Mouse (Mus musculus) ovary, postnatal 14 days (tissue): ENCODE results near the gene Msmo1.
A peak's percentile ranks its signal among the peaks of the same experiment; 100 is the strongest.

ENCODE experiments used
- DNase-seq: peaks from one replicate; pipeline ENCODE4 v3.0.0; 2022; ENCODE audit warnings: low spot score

Msmo1 gene

GRCm38 (mm10) chr8:64733271-64733943 is at the start of gene Msmo1:
Gene Msmo1, minus strand, starts transcription at chr8:64733792.
- DNase-seq: peak; percentile 86

- DNase-seq: no peak
Observed at GRCm38 (mm10) chr8:64781947-64782346, 48.4 kb upstream of the Msmo1 start.

GRCm38 (mm10) chr8:64777925-64778324 is 44.3 kb upstream of the Msmo1 start:
- DNase-seq: no peak

- no peak for DNase-seq
Observed at GRCm38 (mm10) chr8:64774136-64774535, 40.5 kb upstream of the Msmo1 start.

GRCm38 (mm10) chr8:64770814-64771213 is 37.2 kb upstream of the Msmo1 start:
- no peak for DNase-seq

GRCm38 (mm10) chr8:64769586-64769985 is 36.0 kb upstream of the Msmo1 start:
- DNase-seq: no peak

- DNase-seq: no peak
Observed at GRCm38 (mm10) chr8:64768645-64769044, 35.1 kb upstream of the Msmo1 start.

GRCm38 (mm10) chr8:64767047-64767446 is 33.5 kb upstream of the Msmo1 start:
- no peak for DNase-seq

- no peak for DNase-seq
Observed at GRCm38 (mm10) chr8:64764075-64764474, 30.5 kb upstream of the Msmo1 start.

GRCm38 (mm10) chr8:64762751-64763150 is 29.2 kb upstream of the Msmo1 start:
- no peak for DNase-seq

GRCm38 (mm10) chr8:64761430-64761829 is 27.8 kb upstream of the Msmo1 start:
- no peak for DNase-seq

GRCm38 (mm10) chr8:64757956-64758355 is 24.4 kb upstream of the Msmo1 start:
- no peak for DNase-seq

- DNase-seq: no peak
Observed at GRCm38 (mm10) chr8:64746215-64747058, 12.8 kb upstream of the Msmo1 start.

- DNase-seq: no peak
Observed at GRCm38 (mm10) chr8:64740547-64741211, 7.1 kb upstream of the Msmo1 start.

- DNase-seq: no peak
Observed at GRCm38 (mm10) chr8:64738916-64739315, 5.3 kb upstream of the Msmo1 start.

- no peak for DNase-seq
Observed at GRCm38 (mm10) chr8:64736767-64737323, 3.3 kb upstream of the Msmo1 start.

- no peak for DNase-seq
Observed at GRCm38 (mm10) chr8:64735161-64735560, 1.6 kb upstream of the Msmo1 start.

- DNase-seq: no peak
Observed at GRCm38 (mm10) chr8:64732596-64732995, 996 bp downstream of the Msmo1 start.

GRCm38 (mm10) chr8:64728156-64728555 is 5.4 kb downstream of the Msmo1 start:
- DNase-seq: no peak

GRCm38 (mm10) chr8:64726190-64726695 is 7.3 kb downstream of the Msmo1 start:
- no peak for DNase-seq

GRCm38 (mm10) chr8:64723206-64723605 is 10.4 kb downstream of the Msmo1 start:
- no peak for DNase-seq

- DNase-seq: no peak
Observed at GRCm38 (mm10) chr8:64717868-64718267, 15.7 kb downstream of the Msmo1 start.
